8 mouse cellular contexts compared by ENCODE assay signal in the genomic region with DNA sequence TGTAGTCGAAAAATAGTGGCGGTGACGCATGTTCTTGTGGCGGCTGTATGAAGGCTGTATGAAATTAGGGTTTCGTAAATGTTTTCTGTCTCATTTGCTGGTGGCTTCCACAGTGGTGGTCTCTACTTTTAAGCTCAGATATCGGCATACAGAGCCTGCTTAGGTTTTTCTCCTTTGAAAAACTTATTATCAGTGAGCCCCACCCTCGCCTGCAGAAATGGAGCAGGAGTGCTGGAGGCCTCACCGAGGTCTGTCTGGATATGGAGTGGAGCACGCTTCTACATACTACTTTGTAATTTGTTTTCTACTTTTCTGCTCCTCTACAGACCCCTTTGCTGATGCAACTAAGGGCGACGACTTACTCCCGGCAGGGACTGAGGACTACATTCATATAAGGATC. TPM values are rescaled to one million over a fixed set of nuclear protein-coding genes. Genes with fewer than 3 reads are reported as not detected.
DNase-seq lines count a peak whose midpoint lies in the region; ATAC-seq and TF ChIP-seq lines count a peak whose summit lies in the region.

No protein-coding gene starts in this region.

- peak overlapping the region; percentile 82 for H3K4me2 ChIP-seq in heart, embryonic 14.5 days (ENCODE audit: low read length)
- peak overlapping the region; percentile 87 for H3K4me2 ChIP-seq in hindbrain, postnatal 0 days (ENCODE audit: low read depth, low read length)
- H3K4me2 ChIP-seq in midbrain, embryonic 14.5 days (ENCODE audit: low read length) = peak overlapping the region; percentile 86

- peak overlapping the region; percentile 100 for H3K9ac ChIP-seq in heart, embryonic 14.5 days (ENCODE audit: low read length)
- peak overlapping the region; percentile 99 for H3K9ac ChIP-seq in hindbrain, postnatal 0 days (replicated peaks; ENCODE audit: low read length)
- H3K9ac ChIP-seq in midbrain, embryonic 14.5 days (replicated peaks; ENCODE audit: low read length) = peak overlapping the region; percentile 98

- H3K36me3 ChIP-seq in heart, embryonic 14.5 days (ENCODE audit: control insufficient read depth, insufficient read depth, low read length) = peaks cover 28% of the 10 kb centered on the region
- peaks cover 22% of the 10 kb centered on the region; the same call in 1 of the 2 replicates for H3K36me3 ChIP-seq in hindbrain, postnatal 0 days (ENCODE audit: insufficient read depth, low read length)
- H3K36me3 ChIP-seq in midbrain, embryonic 14.5 days (ENCODE audit: control insufficient read depth, insufficient read depth, low read length) = peaks cover 31% of the 10 kb centered on the region

- no peak for TF ChIP-seq CTCF in hindbrain, postnatal 0 days (IDR thresholded peaks at IDR 0.05; ENCODE audit: low read depth)

- H3K27me3 ChIP-seq in heart, embryonic 14.5 days (ENCODE audit: control insufficient read depth, insufficient read depth, low read length) = no peaks in the 10 kb centered on the region
- H3K27me3 ChIP-seq in hindbrain, postnatal 0 days (ENCODE audit: insufficient read depth, low read length) = no peaks in the 10 kb centered on the region
- H3K27me3 ChIP-seq in midbrain, embryonic 14.5 days (ENCODE audit: control insufficient read depth, insufficient read depth, low read length) = no peaks in the 10 kb centered on the region

- H3K9me3 ChIP-seq in heart, embryonic 14.5 days (ENCODE audit: control insufficient read depth, low read length) = no peaks in the 10 kb centered on the region
- no peaks in the 10 kb centered on the region for H3K9me3 ChIP-seq in hindbrain, postnatal 0 days (ENCODE audit: low read length)
- no peaks in the 10 kb centered on the region for H3K9me3 ChIP-seq in midbrain, embryonic 14.5 days (ENCODE audit: control insufficient read depth, low read length)

- DNase-seq in heart, adult 9 months (ENCODE audit: low spot score in 2 of 2) = no peak
- peak; percentile 20 for DNase-seq in c-Kit-positive CD71-positive TER-119-positive erythroid progenitor cells, embryonic 14.5 days (ENCODE audit: low spot score)
- no peak for DNase-seq in hindbrain, postnatal 0 days (ENCODE audit: low spot score)
- no peak for DNase-seq in midbrain, embryonic 14.5 days
- DNase-seq in spleen, postnatal 14 days (ENCODE audit: low spot score in 2 of 2) = no peak
- DNase-seq in natural killer cell, adult 2 months (ENCODE audit: low spot score in 2 of 2) = no peak
- DNase-seq in spleen, postnatal 10 days (ENCODE audit: low spot score in 2 of 2) = no peak

- H3K4me3 ChIP-seq in heart, embryonic 14.5 days (ENCODE audit: control insufficient read depth in 1 of 2, insufficient read depth in 1 of 2, low read depth in 1 of 2, low read length in 2 of 2) = peak overlapping the region; percentile 97 to 100; a peak in 3 of 4 replicates
- peak overlapping the region; percentile 99 for H3K4me3 ChIP-seq in hindbrain, postnatal 0 days (ENCODE audit: low read length)
- H3K4me3 ChIP-seq in midbrain, embryonic 14.5 days (replicated peaks; ENCODE audit: low read depth, low read length) = peak overlapping the region; percentile 95

- no peak for ATAC-seq in heart, embryonic 14.5 days (ENCODE audit: insufficient number of reproducible peaks, insufficient read depth, low FRiP score, low read depth)
- no peak for ATAC-seq in hindbrain, postnatal 0 days
- no peak for ATAC-seq in midbrain, embryonic 14.5 days (ENCODE audit: low FRiP score, low TSS enrichment)

- 76% methylated on average over 12 of the region's 12 CpGs for WGBS in heart, embryonic 14.5 days
- WGBS in hindbrain, postnatal 0 days = 54% methylated on average over 12 of the region's 12 CpGs
- 81% methylated on average over 12 of the region's 12 CpGs for WGBS in midbrain, embryonic 14.5 days

- H3K4me1 ChIP-seq in heart, embryonic 14.5 days (ENCODE audit: control insufficient read depth in 2 of 2, insufficient read depth in 2 of 2, low read length in 2 of 2) = peaks cover 0 to 9% of the 10 kb centered on the region in 2 experiments; a peak in 2 of 4 replicates
- no peaks in the 10 kb centered on the region for H3K4me1 ChIP-seq in hindbrain, postnatal 0 days (ENCODE audit: insufficient read depth, low read length)
- H3K4me1 ChIP-seq in midbrain, embryonic 14.5 days (ENCODE audit: control insufficient read depth, insufficient read depth, low read length) = peaks cover 15% of the 10 kb centered on the region

- H3K27ac ChIP-seq in heart, embryonic 14.5 days (replicated peaks in 1 of 2; ENCODE audit: control insufficient read depth in 1 of 2, insufficient read depth in 1 of 2, low read depth in 2 of 2, low read length in 2 of 2) = no peak overlapping the region
- H3K27ac ChIP-seq in hindbrain, postnatal 0 days = no peak overlapping the region
- no peak overlapping the region for H3K27ac ChIP-seq in midbrain, embryonic 14.5 days (replicated peaks; ENCODE audit: low read depth, low read length)

RNA-seq across cellular contexts. Expression of a gene that starts 1.7 kb away (rescaled TPM):
- 139 and 143 TPM in 2 replicates for polyA plus RNA-seq in heart, embryonic 14.5 days (2014; fragmentation: Nextera tagmentation; extraction: Ambion mirVana)
- 80.5 and 82.6 TPM in 2 replicates for total RNA-seq in hindbrain, postnatal 0 days (2014; rRNA removed)
- polyA plus RNA-seq in hindbrain, postnatal 0 days (2015; fragmentation: Nextera tagmentation; extraction: Ambion mirVana) = 325 and 329 TPM in 2 replicates
- 310 and 316 TPM in 2 replicates for polyA plus RNA-seq in midbrain, embryonic 14.5 days (2014; fragmentation: Nextera tagmentation; extraction: Ambion mirVana)

RNA-seq across cellular contexts. Expression of a gene that starts 45.8 kb away (rescaled TPM):
- polyA plus RNA-seq in heart, embryonic 14.5 days (2014; fragmentation: Nextera tagmentation; extraction: Ambion mirVana) = 0.05 TPM in 1 of 2 replicates, not detected in the other
- total RNA-seq in hindbrain, postnatal 0 days (2014; rRNA removed) = 4.0 and 7.0 TPM in 2 replicates
- polyA plus RNA-seq in hindbrain, postnatal 0 days (2015; fragmentation: Nextera tagmentation; extraction: Ambion mirVana) = 3.7 and 4.4 TPM in 2 replicates
- 2.5 and 3.1 TPM in 2 replicates for polyA plus RNA-seq in midbrain, embryonic 14.5 days (2014; fragmentation: Nextera tagmentation; extraction: Ambion mirVana)
